Mouse (Mus musculus) embryo, embryonic 10.5 days (tissue): Measurements from ENCODE around the gene Pcx.

Experiments
- DNase-seq: peaks from one replicate; pipeline ENCODE4 v3.0.0-alpha.2; 2015; ENCODE audit warnings: low spot score

The Pcx gene

GRCm38 (mm10) chr19:4548305-4548883 is 38.1 kb downstream of the Pcx start:
- no peak for DNase-seq

DNA sequence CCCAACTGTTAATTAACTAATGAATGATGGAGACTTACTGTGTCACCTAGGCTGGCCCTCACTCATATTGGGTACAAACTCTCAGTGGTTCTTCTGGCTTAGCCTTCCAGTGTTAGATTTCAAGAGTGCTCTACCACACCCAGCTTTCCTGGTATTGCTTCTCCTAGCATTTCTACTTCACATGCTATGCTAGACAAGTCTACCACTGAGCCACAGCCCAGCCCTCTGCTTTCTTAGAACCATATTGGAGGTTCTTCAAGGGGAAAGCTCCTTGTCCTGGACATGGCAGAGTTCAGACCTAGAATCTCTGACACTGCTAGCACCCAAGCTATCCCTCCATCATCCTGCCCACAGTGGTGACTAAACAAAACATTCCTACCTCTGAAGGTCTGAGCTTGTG is 44.0 kb downstream of the Pcx start:
- DNase-seq, result no peak

DNA sequence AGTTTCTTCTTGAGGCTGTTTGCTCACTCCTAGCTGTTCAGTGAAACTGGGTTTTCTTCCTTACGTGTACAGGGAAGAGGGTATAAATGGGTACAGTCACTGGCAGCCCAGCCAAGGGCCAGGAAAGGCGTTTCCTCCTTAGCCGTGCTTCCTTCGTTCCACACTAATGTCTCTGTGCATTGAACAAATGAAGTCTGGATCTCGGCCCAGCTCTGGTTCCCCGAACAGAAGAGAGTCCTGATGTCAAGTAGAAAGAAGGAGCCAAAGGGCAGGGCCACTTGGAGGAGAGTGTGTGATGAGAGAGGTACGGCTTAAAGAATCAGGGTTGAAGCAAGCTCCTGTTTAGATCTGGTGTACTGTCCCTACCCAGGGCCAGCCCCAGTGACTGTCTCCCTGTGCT is 44.8 kb downstream of the Pcx start:
- no peak for DNase-seq

GRCm38 (mm10) chr19:4556787-4557186 is 46.5 kb downstream of the Pcx start:
- no peak for DNase-seq

DNA sequence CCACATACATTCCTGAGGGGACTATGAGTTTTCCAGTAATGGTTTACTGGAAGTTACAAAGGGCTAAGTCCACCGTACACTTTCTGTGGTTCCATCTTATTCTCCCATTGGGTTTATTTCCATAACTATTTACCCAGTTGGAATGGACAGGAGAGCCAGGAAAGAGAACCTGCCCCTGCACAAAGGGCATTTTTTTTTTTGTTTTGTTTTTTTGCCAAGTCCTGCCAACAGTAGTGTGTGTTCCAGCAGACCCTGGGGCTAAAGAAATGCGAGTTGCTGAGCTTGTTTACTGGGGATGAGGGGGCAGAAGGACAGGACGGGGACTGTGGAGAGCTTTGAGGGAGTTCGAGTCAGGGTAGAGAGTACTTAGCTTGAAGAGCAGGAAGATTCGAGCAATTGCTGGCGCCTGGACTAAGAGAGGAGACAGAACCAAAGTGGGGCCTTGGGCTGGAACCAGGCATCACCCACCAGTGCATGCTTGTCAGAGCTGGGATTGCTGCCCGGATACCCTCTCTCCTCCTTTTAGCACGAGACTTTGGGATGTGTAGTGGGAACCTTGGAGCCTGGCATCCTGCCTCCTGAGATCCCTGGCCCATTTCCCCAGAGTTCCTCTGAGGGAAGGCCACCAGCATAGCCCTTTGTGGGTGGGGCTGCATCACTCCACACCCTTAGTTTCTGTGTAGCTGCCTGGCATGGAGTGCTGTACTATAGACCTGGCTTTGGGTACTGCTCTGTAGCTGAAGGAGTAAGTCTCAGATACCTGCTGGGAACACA is 47.7 kb downstream of the Pcx start:
- DNase-seq, result no peak

- no peak for DNase-seq
These were observed 48.3 kb downstream of the Pcx start for GRCm38 (mm10) chr19:4558570-4558955.

DNA sequence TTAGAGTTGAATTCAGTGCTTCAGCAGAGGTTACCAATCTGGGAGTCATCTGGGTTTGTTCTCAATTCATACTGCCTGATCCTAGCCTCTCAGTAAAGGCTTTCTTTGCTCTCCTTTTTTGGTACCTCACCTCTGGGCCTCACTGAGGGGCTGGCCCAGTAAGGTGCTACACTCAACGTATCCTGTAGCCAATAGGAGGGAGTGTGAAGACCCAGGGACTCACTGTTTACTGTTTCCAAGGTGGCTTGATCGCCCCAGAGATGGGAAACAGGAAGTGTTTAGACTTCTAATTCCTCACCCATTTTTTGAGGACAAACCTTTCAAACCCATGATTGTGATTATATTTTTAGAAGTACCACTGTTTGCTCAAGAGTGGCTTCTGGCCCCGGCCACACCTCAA is 48.7 kb downstream of the Pcx start:
- DNase-seq, result no peak

GRCm38 (mm10) chr19:4559588-4559987 is 49.3 kb downstream of the Pcx start:
- peak; percentile 17 for DNase-seq

DNA sequence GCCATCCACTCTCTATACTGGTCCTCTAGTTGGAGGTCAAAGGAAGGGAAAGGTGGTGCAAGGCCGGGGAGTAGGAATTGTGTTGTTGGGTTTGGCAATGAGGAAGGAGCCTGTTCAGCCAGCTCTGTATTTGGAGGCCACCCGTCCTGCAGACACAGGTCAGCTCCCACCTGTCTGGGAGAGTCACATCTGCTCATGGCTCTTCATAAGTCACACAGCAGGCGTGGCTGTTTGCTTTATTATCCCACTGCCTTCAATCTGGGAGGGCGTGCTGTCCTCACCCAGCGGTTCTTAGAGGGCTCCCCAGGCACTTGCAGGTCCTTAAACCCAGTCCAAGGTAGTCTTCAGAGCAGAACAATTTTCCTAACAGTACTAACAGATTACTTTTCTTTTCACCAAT is 49.9 kb downstream of the Pcx start:
- DNase-seq, result no peak

DNA sequence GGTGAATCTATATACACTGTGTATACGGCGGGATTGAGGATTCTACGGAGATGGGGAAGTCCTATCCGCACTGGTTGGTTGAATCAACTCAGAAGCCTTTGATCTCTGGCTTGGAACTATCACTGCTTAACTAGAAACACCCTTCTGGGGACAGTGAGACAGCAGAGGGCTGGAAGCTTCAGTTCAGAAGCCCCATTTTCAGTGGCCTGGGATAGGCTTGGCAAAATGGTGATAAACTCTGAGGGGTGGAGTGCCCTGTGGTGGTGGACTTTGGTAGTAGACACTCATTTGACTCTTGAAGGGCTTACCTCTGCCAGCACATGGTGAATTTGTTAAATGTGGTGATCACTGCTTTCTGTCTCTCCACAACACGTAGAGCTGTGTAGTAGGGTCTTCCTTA is 55.4 kb downstream of the Pcx start:
- DNase-seq, result no peak

DNA sequence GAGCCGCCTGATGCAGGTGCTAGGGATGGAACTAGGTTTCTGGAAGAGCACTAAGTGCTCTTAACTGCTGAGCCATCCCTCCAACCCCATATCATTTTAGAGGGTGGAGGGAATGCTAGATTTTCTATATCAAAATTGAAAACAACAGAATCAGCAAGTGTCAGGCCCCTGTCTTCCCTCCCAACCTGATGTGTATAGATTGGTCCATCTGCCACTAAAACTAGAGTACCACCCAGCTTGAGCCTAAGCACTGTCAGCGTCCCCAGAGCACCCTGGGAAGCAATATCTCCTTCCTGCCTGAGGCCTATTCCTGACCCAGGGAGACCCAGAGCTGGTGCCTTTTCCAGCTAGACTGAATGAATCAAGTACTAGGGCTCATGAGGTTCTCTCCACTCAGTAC is 56.6 kb downstream of the Pcx start:
- no peak for DNase-seq

GRCm38 (mm10) chr19:4567665-4568064 is 57.4 kb downstream of the Pcx start:
- no peak for DNase-seq

GRCm38 (mm10) chr19:4568832-4569231 is 58.6 kb downstream of the Pcx start:
- no peak for DNase-seq

GRCm38 (mm10) chr19:4569356-4570236 is 59.3 kb downstream of the Pcx start:
- no peak for DNase-seq

- DNase-seq, result no peak
These were observed 60.0 kb downstream of the Pcx start for GRCm38 (mm10) chr19:4570237-4570613.

- DNase-seq, result no peak
These were observed 60.5 kb downstream of the Pcx start for GRCm38 (mm10) chr19:4570815-4571214.

- DNase-seq, result no peak
These were observed 61.4 kb downstream of the Pcx start for GRCm38 (mm10) chr19:4571658-4572057.

DNA sequence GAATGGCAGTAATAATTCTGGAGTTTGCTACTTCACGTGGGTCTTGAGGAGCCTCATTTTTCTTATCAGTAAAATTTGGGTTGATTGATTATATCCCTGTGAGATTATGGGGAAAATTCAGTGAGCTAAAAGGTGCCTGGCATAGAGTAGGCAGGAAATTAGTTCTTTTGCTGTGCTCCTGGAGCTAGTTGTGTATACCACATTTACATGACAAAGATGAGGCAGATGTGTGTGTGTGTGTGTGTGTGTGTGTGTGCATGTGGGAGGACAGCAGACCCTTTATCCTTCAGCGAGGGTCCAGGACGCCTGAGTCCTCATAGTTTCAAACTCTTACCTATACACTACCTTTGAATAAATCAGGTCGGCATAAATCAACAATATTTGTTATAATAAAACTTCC is 61.8 kb downstream of the Pcx start:
- no peak for DNase-seq

- no peak for DNase-seq
These were observed 62.2 kb downstream of the Pcx start for GRCm38 (mm10) chr19:4572467-4572866.

- DNase-seq, result no peak
These were observed 63.0 kb downstream of the Pcx start for GRCm38 (mm10) chr19:4573241-4573640.

DNA sequence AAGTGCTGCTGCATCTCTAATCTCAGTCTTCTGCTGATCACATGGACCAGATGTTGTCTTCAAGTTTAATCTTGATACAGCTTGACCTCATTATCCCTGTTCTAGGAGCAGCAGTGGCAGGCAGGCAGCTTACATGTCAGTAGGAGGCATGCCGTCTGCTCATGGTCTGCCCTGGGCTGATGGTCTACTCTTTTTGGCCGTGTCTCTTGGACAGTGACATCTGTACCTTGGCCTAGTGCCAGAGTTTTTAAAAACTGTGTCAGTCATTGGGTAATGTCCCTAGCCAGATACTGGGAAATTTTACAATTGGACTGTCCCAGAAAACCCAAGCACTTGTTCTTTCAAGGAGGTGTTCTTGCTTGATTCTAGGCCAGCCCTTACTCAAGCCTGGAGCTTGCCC is 68.5 kb downstream of the Pcx start:
- no peak for DNase-seq

GRCm38 (mm10) chr19:4579296-4579695 is 69.0 kb downstream of the Pcx start:
- DNase-seq, result no peak

DNA sequence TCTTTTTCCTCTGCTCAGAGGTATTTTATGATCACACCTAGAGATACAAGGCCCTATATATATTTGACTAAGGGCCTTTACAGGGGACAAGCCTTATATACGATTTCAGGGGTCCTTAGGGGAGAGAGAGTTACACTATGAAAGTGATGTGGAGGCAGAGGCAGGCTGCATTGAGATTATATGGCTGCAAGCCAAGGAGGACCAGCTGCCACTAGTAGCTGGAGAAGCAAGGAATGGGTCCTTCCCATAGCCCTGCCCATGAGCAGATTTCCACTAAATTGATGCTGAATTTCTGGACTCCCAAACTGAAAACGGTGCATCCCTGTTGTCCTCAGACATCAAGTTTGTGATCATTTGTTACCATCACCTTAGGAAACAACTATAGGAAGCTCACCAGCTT is 73.6 kb downstream of the Pcx start:
- DNase-seq, result no peak
